Mouse (Mus musculus) MEL (cell line): Measurements from ENCODE around the gene Tle3.

Source experiments
- CTCF ChIP-seq, 3 experiments: IDR thresholded peaks in 2 of 3; conservative IDR thresholded peaks in 1 of 3; 2 replicates each; pipeline ENCODE4 v1.5.1; 2011 to 2012; ENCODE audit warnings: low read length in 3 of 3, low read depth in 2 of 3, mild to moderate bottlenecking in 2 of 3, improper control_type of control experiment in 1 of 3, inconsistent platforms in 1 of 3, mixed read lengths in 1 of 3, moderate library complexity in 1 of 3; ENCODE audit not compliant: control insufficient read depth in 1 of 3, insufficient read depth in 1 of 3, poor library complexity in 1 of 3, severe bottlenecking in 1 of 3
- TBP ChIP-seq: IDR thresholded peaks from 2 replicates; pipeline ENCODE4 v1.8.0; 2011; ENCODE audit warnings: low read depth, low read length, improper control_type of control experiment

DNA sequence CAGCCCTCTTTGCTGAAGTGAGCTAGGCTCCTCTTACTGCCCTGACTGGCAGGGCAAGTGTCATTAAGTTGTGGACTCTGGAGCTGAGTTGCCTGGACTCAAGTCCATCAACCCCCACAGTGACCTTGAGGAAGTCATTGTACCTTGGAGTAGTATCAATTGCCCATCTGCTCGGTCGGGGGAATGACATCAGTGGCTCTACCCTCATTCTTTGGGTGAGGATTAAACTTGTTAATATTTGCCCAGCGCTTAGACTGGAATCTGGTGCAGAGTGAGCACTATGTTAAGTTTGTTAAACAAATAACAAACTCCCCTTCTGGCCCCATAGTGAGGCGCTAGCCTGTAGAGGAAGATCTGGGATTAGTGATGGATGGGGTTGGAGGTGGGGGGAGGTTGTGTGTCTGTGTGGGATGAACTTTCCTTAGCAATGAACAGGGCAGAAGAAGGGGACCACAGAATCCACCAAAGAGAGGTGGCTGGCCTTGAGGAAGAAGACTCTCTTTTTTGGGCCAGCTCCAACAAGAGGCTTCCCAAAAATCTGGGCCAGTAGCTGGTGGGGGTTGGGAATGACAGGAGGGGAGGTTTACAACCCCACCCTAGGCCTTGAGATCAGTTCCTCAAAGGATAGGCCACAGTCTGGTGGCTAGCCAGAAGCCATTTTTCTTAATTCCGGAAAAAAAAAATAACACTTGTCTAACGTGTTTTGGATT, 4.2 kb upstream of the Tle3 start:
- TF ChIP-seq CTCF (IDR thresholded peaks at IDR 0.05 in 2 of 3, conservative IDR thresholded peaks at IDR 0.05 in 1 of 3; ENCODE audit: control insufficient read depth in 1 of 3, insufficient read depth in 1 of 3, low read depth in 2 of 3, low read length in 3 of 3, poor library complexity in 1 of 3, severe bottlenecking in 1 of 3) (no peak), TBP (no peak)
